Mouse (Mus musculus) leukemia stem cell, adult 10-12 weeks (primary cell): ENCODE measurements around the gene Ccdc61. TPM values are rescaled to one million over a fixed set of nuclear protein-coding genes. Genes with fewer than 3 reads are reported as not detected.

ENCODE experiments used
- polyA plus RNA-seq: library from polyadenylated mRNA; stranded (reverse); fragments of >175 nt; gene quantifications from 2 replicates; pipeline ENCODE4 v1.2.3, GENCODE M21; 2012; ENCODE audit warnings: low replicate concordance

Ccdc61 gene
- 73.1 and 106 TPM in 2 replicates for polyA plus RNA-seq

GRCm38 (mm10) chr7:18910241-18910831 lies at the start of gene Ccdc61:
Ccdc61 (minus strand) TSS chr7:18910415.

GRCm38 (mm10) chr7:18925162-18925938 lies 15.1 kb upstream of the Ccdc61 start, which contains the start of gene Nova2:
Nova2 (plus strand) TSS chr7:18925888.

GRCm38 (mm10) chr7:18871031-18871430 lies 39.2 kb downstream of the Ccdc61 start, which contains the start of gene Pglyrp1:
Pglyrp1 (plus strand) TSS chr7:18871331.

Other genes with a start within 250 kb of the Ccdc61 start
- gene Psg20, start 224.2 kb downstream of the Ccdc61 start, polyA plus RNA-seq, result not detected in 2 replicates
- gene Psg22, start 192.3 kb downstream of the Ccdc61 start, polyA plus RNA-seq, result not detected in 2 replicates
- gene Psg19, start 111.9 kb downstream of the Ccdc61 start, polyA plus RNA-seq, result not detected in 2 replicates
- gene Psg17, start 88.8 kb downstream of the Ccdc61 start, polyA plus RNA-seq, result not detected in 2 replicates
- not detected in 2 replicates for gene Mill2, start 70.4 kb downstream of the Ccdc61 start, polyA plus RNA-seq
- gene Pglyrp1, start 39.1 kb downstream of the Ccdc61 start, polyA plus RNA-seq, result 5.5 and 12.4 TPM in 2 replicates
- gene Nova2, start 15.5 kb upstream of the Ccdc61 start, polyA plus RNA-seq, result 0.39 and 0.47 TPM in 2 replicates
- gene Nanos2, start 77.0 kb upstream of the Ccdc61 start, polyA plus RNA-seq, result not detected in 2 replicates
- gene Mypop, start 80.8 kb upstream of the Ccdc61 start, polyA plus RNA-seq, result 0.99 and 3.6 TPM in 2 replicates
- 116 and 192 TPM in 2 replicates for gene Irf2bp1, start 93.6 kb upstream of the Ccdc61 start, polyA plus RNA-seq
- gene Foxa3, start 113.1 kb upstream of the Ccdc61 start, polyA plus RNA-seq, result 0.11 TPM in 2 replicates
- 181 and 223 TPM in 2 replicates for gene Sympk, start 114.0 kb upstream of the Ccdc61 start, polyA plus RNA-seq
- 0.19 TPM in 1 of 2 replicates, not detected in the other for gene Rsph6a, start 144.3 kb upstream of the Ccdc61 start, polyA plus RNA-seq
- 85.8 and 98.6 TPM in 2 replicates for gene Dmwd, start 165.8 kb upstream of the Ccdc61 start, polyA plus RNA-seq
- 62.6 and 65.4 TPM in 2 replicates for gene Dmpk, start 173.4 kb upstream of the Ccdc61 start, polyA plus RNA-seq
- 10.2 and 12.1 TPM in 2 replicates for gene Six5, start 184.2 kb upstream of the Ccdc61 start, polyA plus RNA-seq
- gene Gm4969, start 208.0 kb upstream of the Ccdc61 start, polyA plus RNA-seq, result 0.07 TPM in 1 of 2 replicates, not detected in the other
- gene Fbxo46, start 209.4 kb upstream of the Ccdc61 start, polyA plus RNA-seq, result 28.1 and 39.2 TPM in 2 replicates
- 9.8 and 13.7 TPM in 2 replicates for gene Qpctl, start 238.9 kb upstream of the Ccdc61 start, polyA plus RNA-seq
- gene Snrpd2, start 239.3 kb upstream of the Ccdc61 start, polyA plus RNA-seq, result 24.1 and 39.0 TPM in 2 replicates